Mouse (Mus musculus): ENCODE data around the gene Fam214b.

- TF ChIP-seq CTCF (IDR thresholded peaks at IDR 0.05; ENCODE audit: low read depth, low read length) = peak; percentile 32; the same call in 1 of the 2 replicates
- TF ChIP-seq POLR2A (IDR thresholded peaks at IDR 0.05; ENCODE audit: extremely low read depth, insufficient read depth, low read length) = no peak
Observed at GRCm38 (mm10) chr4:43052627-43053026, 6.6 kb upstream of the Fam214b start.

Measured in liver, adult 2 months (tissue).